Mouse (Mus musculus) MEL (cell line): Measurements from ENCODE around the gene Slc12a6.

Experiments
- CTCF ChIP-seq, 3 experiments: IDR thresholded peaks in 2 of 3; conservative IDR thresholded peaks in 1 of 3; 2 replicates each; pipeline ENCODE4 v1.5.1; 2011 to 2012; ENCODE audit warnings: low read length in 3 of 3, low read depth in 2 of 3, mild to moderate bottlenecking in 2 of 3, improper control_type of control experiment in 1 of 3, inconsistent platforms in 1 of 3, mixed read lengths in 1 of 3, moderate library complexity in 1 of 3; ENCODE audit not compliant: control insufficient read depth in 1 of 3, insufficient read depth in 1 of 3, poor library complexity in 1 of 3, severe bottlenecking in 1 of 3
- ELF1 ChIP-seq: IDR thresholded peaks from 2 replicates; pipeline ENCODE4 v1.6.1; 2014; ENCODE audit warnings: low read depth, mild to moderate bottlenecking, inconsistent platforms, low read length, improper control_type of control experiment, moderate library complexity
- ETS1 ChIP-seq: IDR thresholded peaks from 2 replicates; pipeline ENCODE4 v1.6.1; 2012; ENCODE audit warnings: low read depth, mild to moderate bottlenecking, inconsistent platforms, low read length, improper control_type of control experiment, moderate library complexity
- KAT2A ChIP-seq: conservative IDR thresholded peaks from 2 replicates; pipeline ENCODE4 v1.6.1; 2012; ENCODE audit warnings: low read depth, low read length, improper control_type of control experiment, inconsistent platforms
- MAFK ChIP-seq: IDR thresholded peaks from 2 replicates; pipeline ENCODE4 v1.6.1; 2011; ENCODE audit warnings: low read depth, mild to moderate bottlenecking, low read length, improper control_type of control experiment, borderline replicate concordance
- MAX ChIP-seq: IDR thresholded peaks from 2 replicates; pipeline ENCODE4 v1.6.1; 2011; ENCODE audit warnings: low read length, improper control_type of control experiment
- MEF2A ChIP-seq: IDR thresholded peaks from 2 replicates; pipeline ENCODE4 v1.6.1; 2014; ENCODE audit warnings: low read depth, mild to moderate bottlenecking, inconsistent platforms, low read length, improper control_type of control experiment; ENCODE audit not compliant: poor library complexity, insufficient replicate concordance, severe bottlenecking; ENCODE audit errors: extremely low read depth
- MXI1 ChIP-seq: IDR thresholded peaks from 2 replicates; pipeline ENCODE4 v1.6.1; 2011; ENCODE audit warnings: mild to moderate bottlenecking, low read depth, low read length, improper control_type of control experiment
- POLR2A ChIP-seq, 2 experiments: IDR thresholded peaks; 2 replicates each; pipeline ENCODE4 v1.6.1; 2011 to 2012; ENCODE audit warnings: low read length in 2 of 2, mild to moderate bottlenecking in 2 of 2, control low read depth in 1 of 2, improper control_type of control experiment in 1 of 2, low read depth in 1 of 2, moderate library complexity in 1 of 2; ENCODE audit not compliant: control insufficient read depth in 1 of 2, insufficient read depth in 1 of 2, poor library complexity in 1 of 2
- TBP ChIP-seq: IDR thresholded peaks from 2 replicates; pipeline ENCODE4 v1.8.0; 2011; ENCODE audit warnings: low read depth, low read length, improper control_type of control experiment
- TCF12 ChIP-seq: IDR thresholded peaks from 2 replicates; pipeline ENCODE4 v1.6.1; 2014; ENCODE audit warnings: low read depth, mild to moderate bottlenecking, inconsistent platforms, low read length, improper control_type of control experiment, moderate library complexity
- USF1 ChIP-seq: IDR thresholded peaks from 2 replicates; pipeline ENCODE4 v1.6.1; 2014; ENCODE audit warnings: low read depth, mild to moderate bottlenecking, inconsistent platforms, low read length, improper control_type of control experiment, moderate library complexity
- ZNF384 ChIP-seq: IDR thresholded peaks from 2 replicates; pipeline ENCODE4 v1.6.1; 2012; ENCODE audit warnings: low read depth, mild to moderate bottlenecking, inconsistent platforms, low read length, improper control_type of control experiment

- no peak for TF ChIP-seq ZNF384
- no peak for TF ChIP-seq CTCF (IDR thresholded peaks at IDR 0.05 in 2 of 3, conservative IDR thresholded peaks at IDR 0.05 in 1 of 3; ENCODE audit: control insufficient read depth in 1 of 3, insufficient read depth in 1 of 3, low read depth in 2 of 3, low read length in 3 of 3, poor library complexity in 1 of 3, severe bottlenecking in 1 of 3)
- no peak for TF ChIP-seq POLR2A (IDR thresholded peaks at IDR 0.05; ENCODE audit: control insufficient read depth in 1 of 2, insufficient read depth in 1 of 2, low read depth in 1 of 2, low read length in 2 of 2, poor library complexity in 1 of 2)
- TF ChIP-seq KAT2A: no peak
- no peak for TF ChIP-seq USF1
- no peak for TF ChIP-seq TCF12
- no peak for TF ChIP-seq ETS1
- TF ChIP-seq MAFK: no peak
- no peak for TF ChIP-seq MAX
- TF ChIP-seq ELF1: no peak
- no peak for TF ChIP-seq TBP
- no peak for TF ChIP-seq MEF2A
- TF ChIP-seq MXI1: no peak
Measured at GRCm38 (mm10) chr2:112328069-112328777, 62.6 kb downstream of the Slc12a6 start.
